Mouse (Mus musculus) limb, embryonic 14.5 days (tissue): ENCODE measurements around the gene 1700001C02Rik. TPM values are rescaled to one million over a fixed set of nuclear protein-coding genes. Genes with fewer than 3 reads are reported as not detected.

Source experiments
- ATAC-seq: fragments of 200-750 bp; cut with Nextera tagmentation; 2 replicates; pipeline ENCODE4 v1.8.0; 2017; ENCODE audit warnings: low read depth, moderate number of reproducible peaks, moderate TSS enrichment; ENCODE audit not compliant: low FRiP score
- DNase-seq: peaks from one replicate; pipeline ENCODE4 v3.0.0-alpha.2; 2015; ENCODE audit warnings: low spot score
- H3K27ac ChIP-seq: fragments of 300-500 bp; sonication (generic); replicated peaks from 2 replicates; pipeline ENCODE4 v1.5.1; 2014; ENCODE audit warnings: low read depth, mild to moderate bottlenecking, low read length, moderate library complexity, mixed read lengths
- H3K27me3 ChIP-seq: fragments of 300-500 bp; sonication (generic); 2 replicates; pipeline ENCODE4 v1.6.1; 2014; ENCODE audit warnings: low read length, mixed read lengths; ENCODE audit not compliant: control insufficient read depth, insufficient read depth
- H3K36me3 ChIP-seq: fragments of 300-500 bp; sonication (generic); 2 replicates; pipeline ENCODE4 v1.6.1; 2014; ENCODE audit warnings: mild to moderate bottlenecking, low read length, moderate library complexity, mixed read lengths; ENCODE audit not compliant: control insufficient read depth, insufficient read depth
- H3K4me1 ChIP-seq: fragments of 300-500 bp; sonication (generic); 2 replicates; pipeline ENCODE4 v1.6.1; 2014; ENCODE audit warnings: antibody characterized with exemption, low read length, mixed read lengths; ENCODE audit not compliant: control insufficient read depth, insufficient read depth
- H3K4me2 ChIP-seq: fragments of 300-500 bp; sonication (generic); replicated peaks from 2 replicates; pipeline ENCODE4 v1.6.1; 2014; ENCODE audit warnings: low read depth, mild to moderate bottlenecking, low read length, moderate library complexity; ENCODE audit not compliant: severe bottlenecking
- H3K4me3 ChIP-seq: fragments of 300-500 bp; sonication (generic); replicated peaks from 2 replicates; pipeline ENCODE4 v1.5.1; 2014; ENCODE audit warnings: low read length
- H3K9ac ChIP-seq: fragments of 300-500 bp; sonication (generic); 2 replicates; pipeline ENCODE4 v1.6.1; 2014; ENCODE audit warnings: mild to moderate bottlenecking, low read depth, low read length, moderate library complexity; ENCODE audit not compliant: severe bottlenecking
- H3K9me3 ChIP-seq: fragments of 300-500 bp; sonication (generic); 2 replicates; pipeline ENCODE4 v1.6.1; 2016; ENCODE audit warnings: low read length; ENCODE audit not compliant: control insufficient read depth
- POLR2A ChIP-seq: fragments of 200-500 bp; IDR thresholded peaks from 2 replicates; pipeline ENCODE4 v1.8.0; 2012; ENCODE audit warnings: inconsistent platforms, mild to moderate bottlenecking, moderate library complexity, borderline replicate concordance; ENCODE audit not compliant: insufficient read depth, insufficient read length; ENCODE audit errors: extremely low read depth
- WGBS: fragments of 180-500 bp; shearing (Covaris S2); extraction: QIAGEN DNeasy Blood & Tissue Kit; methylation state at CpG from one replicate; pipeline ENCODE4 v1.1.7; 2014; 5-methylcytosine and 5-hydroxymethylcytosine counted together
- polyA plus RNA-seq, 2 experiments: library from polyadenylated mRNA; depleted of rRNA in 1 of 2; stranded (reverse) in 1 of 2; unstranded in 1 of 2; fragments of >200 nt; fragmentation: Nextera tagmentation in 1 of 2; extraction: Ambion mirVana in 1 of 2; gene quantifications; 2 replicates each; pipeline versions ENCODE4 v1.2.1 to v1.2.3; 2012 to 2014

Gene 1700001C02Rik
- polyA plus RNA-seq, 2 experiments = not detected

- ATAC-seq (no peak), DNase-seq (no peak)
- H3K27ac ChIP-seq = no peak overlapping the region
- no peak for TF ChIP-seq POLR2A
- H3K4me1 ChIP-seq = no peaks in the 10 kb centered on the region
- H3K4me2 ChIP-seq = no peak overlapping the region
- no peaks in the 10 kb centered on the region for H3K9me3 ChIP-seq
- no peaks in the 10 kb centered on the region for H3K36me3 ChIP-seq
- H3K4me3 ChIP-seq = no peak overlapping the region
- 79% methylated on average over 8 of the region's 8 CpGs for WGBS
- H3K9ac ChIP-seq = no peak overlapping the region
- H3K27me3 ChIP-seq = no peaks in the 10 kb centered on the region
Measured at GRCm38 (mm10) chr5:30483533-30483932, 17.7 kb downstream of the 1700001C02Rik start.

DNA sequence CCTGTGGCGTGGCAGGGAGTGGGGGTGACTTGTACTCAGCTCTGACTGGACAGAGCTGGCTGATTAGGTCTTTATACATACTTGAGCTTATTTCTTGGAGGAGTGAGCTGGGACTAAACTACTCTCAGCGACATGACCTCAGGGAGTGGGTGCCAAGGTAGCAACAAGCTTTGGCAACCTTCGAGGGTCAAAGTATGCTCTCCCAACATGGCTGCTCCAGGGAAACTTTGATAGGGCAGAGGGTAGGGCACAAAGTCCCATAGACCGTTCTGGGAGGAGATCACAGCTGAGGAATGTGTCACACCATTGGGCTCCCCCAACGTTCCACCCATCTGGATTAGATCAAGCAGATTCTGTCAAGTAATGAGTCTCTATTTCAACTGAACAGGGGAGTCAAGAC, 18.7 kb downstream of the 1700001C02Rik start:
- ATAC-seq (no peak), DNase-seq (no peak)
- TF ChIP-seq POLR2A = no peak
- Histone ChIP-seq H3K27ac (no peak overlapping the region), H3K4me2 (no peak overlapping the region), H3K9me3 (no peaks in the 10 kb centered on the region), H3K36me3 (no peaks in the 10 kb centered on the region), H3K4me1 (no peaks in the 10 kb centered on the region), H3K9ac (no peak overlapping the region), H3K4me3 (no peak overlapping the region), H3K27me3 (no peaks in the 10 kb centered on the region)
- 67% methylated on average over 5 of the region's 5 CpGs for WGBS

DNA sequence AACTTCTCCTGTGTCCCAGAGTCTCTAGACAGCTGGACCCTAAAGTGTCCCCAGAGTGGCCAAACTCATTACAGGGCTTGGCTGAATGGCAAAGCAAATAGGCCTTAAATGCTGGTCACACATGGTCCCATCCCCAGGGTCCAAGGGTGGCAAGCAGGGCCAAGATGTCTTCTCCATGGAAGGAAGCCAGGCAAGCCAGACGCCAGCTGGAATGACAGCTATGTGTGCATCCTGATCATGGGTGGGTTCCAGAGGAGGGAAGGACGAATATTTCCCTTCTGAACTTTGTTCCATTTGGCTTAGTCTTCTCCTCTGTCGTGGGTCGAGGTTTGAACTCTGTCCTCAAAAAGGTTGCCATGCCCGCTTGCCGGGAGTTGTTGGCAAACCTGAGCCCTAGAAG, 19.3 kb downstream of the 1700001C02Rik start:
- no peaks in the 10 kb centered on the region for H3K27me3 ChIP-seq
- 83% methylated on average over 6 of the region's 6 CpGs for WGBS
- no peak overlapping the region for H3K27ac ChIP-seq
- no peak overlapping the region for H3K4me2 ChIP-seq
- no peaks in the 10 kb centered on the region for H3K36me3 ChIP-seq
- H3K4me1 ChIP-seq = no peaks in the 10 kb centered on the region
- H3K9ac ChIP-seq = no peak overlapping the region
- H3K9me3 ChIP-seq = no peaks in the 10 kb centered on the region
- ATAC-seq (no peak), DNase-seq (no peak)
- TF ChIP-seq POLR2A = no peak
- no peak overlapping the region for H3K4me3 ChIP-seq

GRCm38 (mm10) chr5:30490215-30490614, 24.4 kb downstream of the 1700001C02Rik start:
- no peaks in the 10 kb centered on the region for H3K9me3 ChIP-seq
- H3K27ac ChIP-seq = no peak overlapping the region
- no peak for DNase-seq
- H3K4me1 ChIP-seq = no peaks in the 10 kb centered on the region
- no peak for ATAC-seq
- H3K4me2 ChIP-seq = no peak overlapping the region
- no peak for TF ChIP-seq POLR2A
- no peak overlapping the region for H3K9ac ChIP-seq
- no peak overlapping the region for H3K4me3 ChIP-seq
- no peaks in the 10 kb centered on the region for H3K27me3 ChIP-seq
- no peaks in the 10 kb centered on the region for H3K36me3 ChIP-seq

- ATAC-seq = no peak
- Histone ChIP-seq H3K9ac (no peak overlapping the region), H3K36me3 (no peaks in the 10 kb centered on the region), H3K9me3 (no peaks in the 10 kb centered on the region), H3K4me1 (no peaks in the 10 kb centered on the region), H3K27me3 (no peaks in the 10 kb centered on the region), H3K4me3 (no peak overlapping the region), H3K27ac (no peak overlapping the region), H3K4me2 (no peak overlapping the region)
- WGBS = 75% methylated on average over 5 of the region's 5 CpGs
- no peak for TF ChIP-seq POLR2A
- DNase-seq = no peak
Measured at GRCm38 (mm10) chr5:30490845-30491244, 25.0 kb downstream of the 1700001C02Rik start.

DNA sequence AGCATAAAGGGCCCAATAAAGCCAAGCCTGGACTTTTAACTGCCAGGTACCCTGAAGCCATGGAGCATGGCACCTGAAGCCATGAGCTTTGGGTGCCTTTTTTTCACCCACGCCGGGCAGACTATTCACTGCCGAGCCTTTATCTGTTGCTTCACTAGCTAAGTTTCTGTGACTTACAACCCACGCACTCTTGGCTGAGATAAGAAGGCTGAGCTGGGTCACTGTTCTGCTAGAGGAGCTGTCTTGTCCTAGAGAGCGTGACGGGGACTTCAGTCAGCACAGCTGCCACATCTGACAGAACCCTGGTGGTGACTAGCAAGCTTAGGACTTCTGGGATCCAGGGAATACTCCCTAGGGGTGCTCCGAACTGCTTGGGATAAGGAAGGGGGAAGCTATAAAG, 27.9 kb downstream of the 1700001C02Rik start:
- Histone ChIP-seq H3K27me3 (no peaks in the 10 kb centered on the region), H3K9ac (no peak overlapping the region), H3K4me2 (no peak overlapping the region), H3K9me3 (no peaks in the 10 kb centered on the region), H3K36me3 (no peaks in the 10 kb centered on the region), H3K4me1 (peaks cover 19% of the 10 kb centered on the region), H3K4me3 (no peak overlapping the region), H3K27ac (no peak overlapping the region)
- no peak for TF ChIP-seq POLR2A
- no peak for ATAC-seq
- no peak for DNase-seq
- whole genome bisulfite sequencing = 83% methylated on average over 7 of the region's 7 CpGs
